Mouse (Mus musculus) cerebellum, adult 2 months (tissue): ENCODE measurements at regions not wholly inside any gene's neighbourhood (a gene's known extent, or its start where the extent isn't known, plus 50 kb on each side); places are given as distances from the start of the nearest gene placed in this dataset.

Source experiments
- CTCF ChIP-seq: fragments of 200-500 bp; IDR thresholded peaks from 2 replicates; pipeline ENCODE4 v1.5.1; 2011; ENCODE audit warnings: low read depth, mild to moderate bottlenecking, control low read depth, low read length, moderate library complexity, borderline replicate concordance; ENCODE audit not compliant: insufficient read depth
- POLR2A ChIP-seq: fragments of 200-500 bp; IDR thresholded peaks from 2 replicates; pipeline ENCODE4 v1.6.1; 2011; ENCODE audit warnings: low read length, control low read depth, borderline replicate concordance; ENCODE audit not compliant: insufficient read depth

- no peak for TF ChIP-seq CTCF
- no peak for TF ChIP-seq POLR2A
These were observed 241.7 kb upstream of the Rsrc1 start for GRCm38 (mm10) chr3:66739356-66740014.
